Mouse (Mus musculus) urinary bladder, postnatal 25 days (tissue): Measurements from ENCODE around the gene Olfr3.

Source experiments
- DNase-seq: peaks from one replicate; pipeline ENCODE4 v3.0.0; 2022; ENCODE audit warnings: low spot score

Gene Olfr3

DNA sequence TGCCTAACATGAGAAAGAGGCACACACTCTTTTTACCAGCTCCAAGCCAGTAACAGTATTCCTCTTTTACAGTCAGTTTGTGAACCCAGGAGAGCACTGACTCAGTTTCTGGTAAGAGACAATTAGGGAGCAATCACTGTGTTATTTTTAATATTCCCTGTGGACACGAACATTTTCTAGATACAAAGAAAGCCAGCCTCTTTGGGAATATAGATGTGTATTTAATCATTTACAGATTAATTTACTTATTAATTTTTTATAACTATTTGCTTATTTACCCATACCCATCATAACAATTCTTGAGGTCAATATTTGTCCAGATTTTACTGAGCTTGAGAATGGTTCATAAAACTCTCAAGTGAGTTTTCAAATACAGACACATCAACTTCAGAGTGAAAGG, at the start of gene Olfr3:
TSS of gene Olfr3 (minus strand) at position 101 of the 400 bp plus-strand sequence.
- DNase-seq = no peak

GRCm38 (mm10) chr2:36862560-36862959, 45.7 kb upstream of the Olfr3 start, which contains the start of gene Olfr351:
TSS of gene Olfr351 (minus strand) at chr2:36862660.
- DNase-seq = no peak

- no peak for DNase-seq
Observed at GRCm38 (mm10) chr2:36846010-36846409, 29.2 kb upstream of the Olfr3 start, which contains the start of gene Olfr350. TSS of gene Olfr350 (plus strand) at chr2:36846310.

DNA sequence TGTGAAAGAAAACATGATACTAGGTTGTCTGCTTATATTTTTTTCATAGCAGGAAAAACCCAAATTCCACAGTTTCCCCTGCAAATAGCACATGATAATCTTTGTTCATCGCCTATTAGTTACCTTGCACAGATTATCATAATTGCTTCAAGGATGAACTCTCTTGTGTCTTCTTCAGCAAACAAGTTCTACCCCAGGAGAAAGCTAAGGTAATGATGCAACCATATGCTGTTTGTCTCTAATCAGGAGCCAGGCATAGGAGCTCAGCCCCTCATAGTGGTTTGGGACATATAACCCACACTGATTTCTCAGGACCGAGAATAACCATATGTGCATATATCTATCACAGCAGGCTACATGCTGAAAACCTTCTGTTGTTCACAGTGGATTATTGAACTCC, 26.6 kb downstream of the Olfr3 start, which contains the start of gene Olfr50:
TSS of gene Olfr50 (plus strand) at position 301 of the 400 bp plus-strand sequence.
- no peak for DNase-seq

DNA sequence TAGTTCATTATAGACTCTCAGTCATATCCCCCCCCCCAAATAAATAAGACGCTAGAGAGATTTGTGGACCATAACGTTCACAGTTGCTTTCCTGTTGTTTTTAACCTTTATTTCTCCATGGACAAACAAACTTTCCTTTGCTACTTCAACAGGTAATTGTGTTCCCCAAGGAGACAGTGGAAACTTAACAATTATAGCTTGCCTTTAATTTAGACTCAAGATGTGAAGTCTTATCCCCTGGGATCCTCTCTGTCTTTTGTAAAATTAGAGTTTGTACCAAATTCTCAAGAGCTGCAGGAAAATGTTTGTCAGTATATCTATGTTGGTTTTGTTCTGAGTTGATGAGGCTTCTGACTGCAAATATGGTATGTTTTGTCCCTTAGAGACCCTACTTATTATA, 32.9 kb downstream of the Olfr3 start, which contains the start of gene Olfr348:
TSS of gene Olfr348 (plus strand) at position 301 of the 400 bp plus-strand sequence.
- DNase-seq = no peak
